Mouse (Mus musculus) kidney, adult 2 months (tissue): ENCODE measurements around the gene Fhit.

ENCODE experiments used
- CTCF ChIP-seq: fragments of 200-500 bp; conservative IDR thresholded peaks from 2 replicates; pipeline ENCODE4 v1.5.1; 2011; ENCODE audit warnings: low read depth, mild to moderate bottlenecking, control low read depth, low read length, moderate library complexity, mixed read lengths; ENCODE audit not compliant: insufficient read depth, insufficient read length
- POLR2A ChIP-seq: fragments of 200-500 bp; IDR thresholded peaks from one replicate; pipeline ENCODE4 v1.6.1; 2011; ENCODE audit warnings: low read depth, low read length, control low read depth

DNA sequence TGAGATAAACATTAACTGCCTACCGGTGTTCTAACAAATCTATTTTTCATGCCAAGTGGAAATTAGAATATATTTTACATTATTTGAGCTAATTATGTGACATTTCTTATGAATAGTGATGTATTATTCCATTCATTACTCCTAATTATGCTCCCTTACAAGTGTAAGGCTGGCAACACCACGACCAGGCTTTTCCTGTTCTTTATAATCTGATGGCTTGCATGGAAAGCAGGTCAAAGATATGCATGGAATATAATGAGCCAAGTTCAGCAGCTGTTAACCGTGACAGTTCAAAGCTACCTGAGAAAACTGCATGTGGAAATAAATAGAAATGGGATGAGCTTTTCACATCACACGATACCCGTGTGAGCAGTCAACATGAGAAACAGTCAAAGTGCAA, 746.8 kb downstream of the Fhit start:
- no peak for TF ChIP-seq POLR2A
- no peak for TF ChIP-seq CTCF
